Mouse (Mus musculus) cortical plate, adult 2 months (tissue): ENCODE results near the gene Mamdc4.

Source experiments
- CTCF ChIP-seq: fragments of 200-500 bp; IDR thresholded peaks from 2 replicates; pipeline ENCODE4 v1.5.1; 2011; ENCODE audit warnings: mild to moderate bottlenecking, control low read depth, low read length; ENCODE audit not compliant: insufficient read depth; ENCODE audit errors: extremely low read depth
- POLR2A ChIP-seq: fragments of 200-500 bp; IDR thresholded peaks from 2 replicates; pipeline ENCODE4 v1.6.1; 2011; ENCODE audit warnings: mild to moderate bottlenecking, low read length, control low read depth; ENCODE audit not compliant: insufficient read depth; ENCODE audit errors: extremely low read depth

DNA sequence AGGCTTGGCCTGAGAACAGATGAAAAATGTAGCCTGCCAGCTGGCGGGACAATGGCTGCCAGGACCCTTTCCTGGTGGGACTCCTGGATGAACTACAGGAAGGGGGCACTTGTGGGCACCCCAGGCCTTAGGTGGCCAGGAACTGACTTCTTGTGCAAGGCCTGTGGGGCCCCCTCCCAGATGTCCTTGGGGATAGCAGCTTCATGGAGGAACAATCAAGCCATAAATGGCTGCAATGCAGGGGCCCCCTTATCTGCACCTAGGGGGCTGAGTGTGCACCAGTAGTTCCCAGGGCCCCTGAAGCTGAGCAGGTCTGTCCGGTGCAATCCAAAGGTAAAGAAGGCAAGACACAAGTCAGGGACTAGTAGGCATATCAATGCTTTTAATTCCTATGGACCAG lies 1.6 kb downstream of the Mamdc4 start:
- TF ChIP-seq CTCF (no peak), POLR2A (no peak)
